Mouse (Mus musculus) brain, embryonic 14.5 days (tissue): ENCODE measurements around the gene Foxf1.

Experiments
- CTCF ChIP-seq: fragments of 200-500 bp; IDR thresholded peaks from 2 replicates; pipeline ENCODE4 v1.5.1; 2012; ENCODE audit warnings: inconsistent platforms, mild to moderate bottlenecking, moderate library complexity, borderline replicate concordance; ENCODE audit not compliant: insufficient read depth, insufficient read length; ENCODE audit errors: extremely low read depth
- POLR2A ChIP-seq: fragments of 200-500 bp; IDR thresholded peaks from 2 replicates; pipeline ENCODE4 v1.6.1; 2012; ENCODE audit warnings: mild to moderate bottlenecking, inconsistent platforms, borderline replicate concordance; ENCODE audit not compliant: poor library complexity, insufficient read depth, insufficient read length, severe bottlenecking; ENCODE audit errors: extremely low read depth

GRCm38 (mm10) chr8:121043719-121044440 lies 40.3 kb upstream of the Foxf1 start:
- no peak for TF ChIP-seq CTCF
- TF ChIP-seq POLR2A = no peak
